Mouse (Mus musculus): ENCODE measurements around the gene Guca1a.

GRCm38 (mm10) chr17:47376779-47377280, 23.6 kb downstream of the Guca1a start:
- no peak for TF ChIP-seq POLR2A (IDR thresholded peaks at IDR 0.05; ENCODE audit: control insufficient read depth, extremely low read depth, insufficient read depth, low read length, poor library complexity)
- TF ChIP-seq CTCF (IDR thresholded peaks at IDR 0.05; ENCODE audit: borderline replicate concordance, control insufficient read depth, extremely low read depth, insufficient read depth, low read length, poor library complexity) = no peak

Measured in thymus, adult 2 months (tissue).